In genomic region chr3:120064854-120065480, GRCm38 (mm10) we compare ENCODE assay signal across 16 mouse cellular contexts.
DNase-seq lines count a peak whose midpoint lies in the region; ATAC-seq and TF ChIP-seq lines count a peak whose summit lies in the region.
"Had no signal": no experiment of that assay in that cellular context is flagged by ENCODE, and none has a peak within 500 bp of the region (broad histone marks: within the 10 kb centered on the region; RNA-seq: fewer than 3 reads in every experiment).

No protein-coding gene starts in this region.

- H3K27me3 ChIP-seq in cerebellum, adult 2 months (ENCODE audit: control insufficient read depth, insufficient read depth, low read length), result no peaks in the 10 kb centered on the region
- H3K27me3 ChIP-seq in midbrain, embryonic 11.5 days (ENCODE audit: control insufficient read depth, insufficient read depth, low read length), result no peaks in the 10 kb centered on the region
- no peaks in the 10 kb centered on the region; the same call in 1 of the 2 replicates for H3K27me3 ChIP-seq in midbrain, embryonic 14.5 days (ENCODE audit: control insufficient read depth, insufficient read depth, low read length)
- no peaks in the 10 kb centered on the region for H3K27me3 ChIP-seq in heart, adult 2 months (ENCODE audit: control insufficient read depth, insufficient read depth, low read length)
- H3K27me3 ChIP-seq in midbrain, embryonic 13.5 days, result 0 out of 2 replicates have a peak, but pooled peaks cover 2% of the 10 kb centered on the region
- H3K27me3 ChIP-seq: embryonic facial prominence, embryonic 15.5 days; limb, embryonic 15.5 days; neural tube, embryonic 12.5 days; stomach, embryonic 15.5 days had no signal

- H3K9me3 ChIP-seq in midbrain, embryonic 11.5 days (ENCODE audit: control insufficient read depth, low read length), result no peaks in the 10 kb centered on the region
- H3K9me3 ChIP-seq in midbrain, embryonic 14.5 days (ENCODE audit: control insufficient read depth, low read length), result no peaks in the 10 kb centered on the region
- H3K9me3 ChIP-seq in midbrain, embryonic 13.5 days, result no peaks in the 10 kb centered on the region
- H3K9me3 ChIP-seq: embryonic facial prominence, embryonic 15.5 days; limb, embryonic 15.5 days; neural tube, embryonic 12.5 days; stomach, embryonic 15.5 days had no signal

- H3K36me3 ChIP-seq in midbrain, embryonic 11.5 days (ENCODE audit: control insufficient read depth, insufficient read depth, low read length), result no peaks in the 10 kb centered on the region
- H3K36me3 ChIP-seq in midbrain, embryonic 14.5 days (ENCODE audit: control insufficient read depth, insufficient read depth, low read length), result no peaks in the 10 kb centered on the region
- no peaks in the 10 kb centered on the region for H3K36me3 ChIP-seq in heart, adult 2 months (ENCODE audit: control insufficient read depth, insufficient read depth, low read length)
- no peaks in the 10 kb centered on the region for H3K36me3 ChIP-seq in midbrain, embryonic 13.5 days
- H3K36me3 ChIP-seq: embryonic facial prominence, embryonic 15.5 days; limb, embryonic 15.5 days; neural tube, embryonic 12.5 days; stomach, embryonic 15.5 days had no signal

- no peak overlapping the region for H3K4me3 ChIP-seq in cerebellum, adult 2 months (replicated peaks; ENCODE audit: insufficient read depth, low read depth, low read length)
- H3K4me3 ChIP-seq in midbrain, embryonic 11.5 days (ENCODE audit: low read depth, low read length), result no peak overlapping the region
- H3K4me3 ChIP-seq in midbrain, embryonic 14.5 days (replicated peaks; ENCODE audit: low read depth, low read length), result no peak overlapping the region
- H3K4me3 ChIP-seq in heart, adult 2 months, result no peak overlapping the region
- no peak overlapping the region for H3K4me3 ChIP-seq in midbrain, embryonic 13.5 days (replicated peaks)
- H3K4me3 ChIP-seq: embryonic facial prominence, embryonic 15.5 days; limb, embryonic 15.5 days; neural tube, embryonic 12.5 days; stomach, embryonic 15.5 days had no signal

- no peak overlapping the region for H3K9ac ChIP-seq in midbrain, embryonic 11.5 days (ENCODE audit: low read length)
- H3K9ac ChIP-seq in midbrain, embryonic 14.5 days (replicated peaks; ENCODE audit: low read length), result no peak overlapping the region
- H3K9ac ChIP-seq in heart, adult 2 months (ENCODE audit: low read depth, low read length), result no peak overlapping the region
- no peak overlapping the region for H3K9ac ChIP-seq in midbrain, embryonic 13.5 days (replicated peaks)
- H3K9ac ChIP-seq: embryonic facial prominence, embryonic 15.5 days; limb, embryonic 15.5 days; neural tube, embryonic 12.5 days; stomach, embryonic 15.5 days had no signal

- no peaks in the 10 kb centered on the region for H3K79me2 ChIP-seq in heart, adult 2 months (replicated peaks; ENCODE audit: control insufficient read depth, insufficient read depth, low read length)

- intact Hi-C loops in heart, adult 2 months (cut with DNase I), result no loop called here

- TF ChIP-seq POLR2A in cerebellum, adult 2 months (IDR thresholded peaks at IDR 0.05; ENCODE audit: borderline replicate concordance, insufficient read depth, low read length), result no peak
- no peak for TF ChIP-seq POLR2A in heart, adult 2 months (IDR thresholded peaks at IDR 0.05; ENCODE audit: insufficient read depth, low read depth, low read length)

- no peak for TF ChIP-seq EP300 in heart, adult 2 months (IDR thresholded peaks at IDR 0.05; ENCODE audit: insufficient read depth, low read depth, low read length)

- DNase-seq in cerebellum, postnatal 14 days, result peak; percentile 10 to 18
- no peak for DNase-seq in cerebellum, adult 2 months
- DNase-seq in midbrain, embryonic 11.5 days (ENCODE audit: low spot score, missing footprints), result peak; percentile 70
- DNase-seq in midbrain, embryonic 14.5 days, result no peak
- peak; percentile 48 to 64 for DNase-seq in heart, adult 2 months
- DNase-seq in skeletal muscle tissue, adult 2 months (ENCODE audit: low read depth, low spot score), result peak; percentile 55
- DNase-seq in layer of hippocampus, adult 8-10 months (ENCODE audit: low spot score in 2 of 2), result no peak
- DNase-seq: adrenal gland, adult 8-10 months; cerebellum, adult 18-20 months; right cerebral cortex, postnatal 25 days had no signal

- 22% methylated on average over 5 of the region's 5 CpGs for WGBS in cerebellum, adult 2 months
- WGBS in midbrain, embryonic 11.5 days, result 39% methylated on average over 5 of the region's 5 CpGs
- 43% methylated on average over 5 of the region's 5 CpGs for WGBS in midbrain, embryonic 14.5 days
- WGBS in heart, adult 2 months, result 28% methylated on average over 5 of the region's 5 CpGs
- WGBS in midbrain, embryonic 13.5 days, result 42% methylated on average over 5 of the region's 5 CpGs

- H3K27ac ChIP-seq in cerebellum, adult 2 months (ENCODE audit: insufficient read depth, low read length), result no peak overlapping the region
- no peak overlapping the region for H3K27ac ChIP-seq in midbrain, embryonic 11.5 days (ENCODE audit: low read depth, low read length)
- no peak overlapping the region for H3K27ac ChIP-seq in midbrain, embryonic 14.5 days (replicated peaks; ENCODE audit: low read depth, low read length)
- H3K27ac ChIP-seq in heart, adult 2 months, result no peak overlapping the region; the same call in 1 of the 2 replicates
- H3K27ac ChIP-seq in midbrain, embryonic 13.5 days, result no peak overlapping the region
- H3K27ac ChIP-seq: embryonic facial prominence, embryonic 15.5 days; limb, embryonic 15.5 days; neural tube, embryonic 12.5 days; stomach, embryonic 15.5 days had no signal

- TF ChIP-seq CTCF in cerebellum, adult 2 months (IDR thresholded peaks at IDR 0.05; ENCODE audit: borderline replicate concordance, insufficient read depth, low read depth, low read length), result no peak
- TF ChIP-seq CTCF in heart, adult 2 months (IDR thresholded peaks at IDR 0.05), result no peak

- no peaks in the 10 kb centered on the region for H3K4me1 ChIP-seq in cerebellum, adult 2 months (ENCODE audit: control insufficient read depth, insufficient read depth, low read length)
- no peaks in the 10 kb centered on the region; the same call in 1 of the 2 replicates for H3K4me1 ChIP-seq in midbrain, embryonic 11.5 days (ENCODE audit: control insufficient read depth, insufficient read depth, low read length)
- H3K4me1 ChIP-seq in midbrain, embryonic 14.5 days (ENCODE audit: control insufficient read depth, insufficient read depth, low read length), result peaks cover 6% of the 10 kb centered on the region; the same call in 1 of the 2 replicates
- H3K4me1 ChIP-seq in heart, adult 2 months (ENCODE audit: control insufficient read depth, insufficient read depth, low read length), result no peaks in the 10 kb centered on the region; the same call in 1 of the 2 replicates
- peaks cover 6% of the 10 kb centered on the region for H3K4me1 ChIP-seq in midbrain, embryonic 13.5 days (replicated peaks)
- H3K4me1 ChIP-seq: neural tube, embryonic 12.5 days; stomach, embryonic 15.5 days had no signal

- ATAC-seq in midbrain, embryonic 11.5 days (ENCODE audit: low FRiP score), result no peak
- ATAC-seq in midbrain, embryonic 14.5 days (ENCODE audit: low FRiP score, low TSS enrichment), result no peak
- ATAC-seq in midbrain, embryonic 13.5 days, result no peak
- ATAC-seq: inflammation-experienced regulatory T-cells, adult 6 months had no signal

- H3K4me2 ChIP-seq in midbrain, embryonic 11.5 days, result no peak overlapping the region
- H3K4me2 ChIP-seq in midbrain, embryonic 14.5 days (ENCODE audit: low read length), result no peak overlapping the region
- no peak overlapping the region for H3K4me2 ChIP-seq in midbrain, embryonic 13.5 days (replicated peaks)
- H3K4me2 ChIP-seq: embryonic facial prominence, embryonic 15.5 days; limb, embryonic 15.5 days; neural tube, embryonic 12.5 days; stomach, embryonic 15.5 days had no signal

Comparison
In these comparisons a context has a peak if more than half of its experiments do, and no peak if none do; other contexts are left out.
1. DNase-seq: peak in cerebellum, postnatal 14 days (2 of 2), midbrain, embryonic 11.5 days (single experiment), heart, adult 2 months (2 of 2) and skeletal muscle tissue, adult 2 months (single experiment); none in cerebellum, adult 2 months (0 of 2), midbrain, embryonic 14.5 days (single experiment) and layer of hippocampus, adult 8-10 months (0 of 2).